Mouse (Mus musculus): ENCODE measurements around the gene Olfr860. TPM values are rescaled to one million over a fixed set of nuclear protein-coding genes. Genes with fewer than 3 reads are reported as not detected.

Gene Olfr860
- polyA plus RNA-seq (2012; rRNA removed), result not detected in 2 replicates

GRCm38 (mm10) chr9:19849647-19850046 lies at the start of gene Olfr860:
TSS of gene Olfr860 (minus strand) at chr9:19849747.

GRCm38 (mm10) chr9:19887904-19888303 lies 38.4 kb upstream of the Olfr860 start, which contains the start of gene Olfr862:
TSS of gene Olfr862 (minus strand) at chr9:19888004.

GRCm38 (mm10) chr9:19804606-19805005 lies 44.9 kb downstream of the Olfr860 start, which contains the start of gene Olfr859:
TSS of gene Olfr859 (plus strand) at chr9:19804906.

Other genes with a start within 250 kb of the Olfr860 start
- 4.2 and 4.3 TPM in 2 replicates for gene Zfp317, start 227.6 kb downstream of the Olfr860 start, polyA plus RNA-seq (2012; rRNA removed)
- gene Olfr857, start 140.3 kb downstream of the Olfr860 start, polyA plus RNA-seq (2012; rRNA removed), result not detected in 2 replicates
- not detected in 2 replicates for gene Olfr58, start 69.5 kb downstream of the Olfr860 start, polyA plus RNA-seq (2012; rRNA removed)
- gene Olfr859, start 44.8 kb downstream of the Olfr860 start, polyA plus RNA-seq (2012; rRNA removed), result not detected in 2 replicates
- gene Olfr862, start 38.3 kb upstream of the Olfr860 start, polyA plus RNA-seq (2012; rRNA removed), result not detected in 2 replicates
- gene Olfr77, start 67.1 kb upstream of the Olfr860 start, polyA plus RNA-seq (2012; rRNA removed), result not detected in 2 replicates
- not detected in 2 replicates for gene Olfr866, start 178.3 kb upstream of the Olfr860 start, polyA plus RNA-seq (2012; rRNA removed)
- gene Olfr867, start 207.8 kb upstream of the Olfr860 start, polyA plus RNA-seq (2012; rRNA removed), result not detected in 2 replicates
- gene Olfr868, start 248.9 kb upstream of the Olfr860 start, polyA plus RNA-seq (2012; rRNA removed), result not detected in 2 replicates

Measured in liver, embryonic 18 days (tissue).